Mouse (Mus musculus) midbrain, embryonic 10.5 days (tissue): ENCODE measurements at regions not wholly inside any gene's neighbourhood (a gene's known extent, or its start where the extent isn't known, plus 50 kb on each side); places are given as distances from the start of the nearest gene placed in this dataset.

Experiments
- DNase-seq: peaks from one replicate; pipeline ENCODE4 v3.0.0-alpha.2; 2017; ENCODE audit warnings: low spot score
- H3K27ac ChIP-seq: fragments of 300-500 bp; sonication (generic); replicated peaks from 2 replicates; pipeline ENCODE4 v1.5.1; 2016; ENCODE audit warnings: mild to moderate bottlenecking
- H3K27me3 ChIP-seq: fragments of 300-500 bp; sonication (generic); 2 replicates; pipeline ENCODE4 v1.6.1; 2016; ENCODE audit warnings: low read depth, mild to moderate bottlenecking; ENCODE audit not compliant: poor library complexity, severe bottlenecking
- H3K36me3 ChIP-seq: fragments of 300-500 bp; sonication (generic); 2 replicates; pipeline ENCODE4 v1.6.1; 2016; ENCODE audit warnings: mild to moderate bottlenecking, moderate library complexity
- H3K4me1 ChIP-seq: fragments of 300-500 bp; sonication (generic); 2 replicates; pipeline ENCODE4 v1.6.1; 2016
- H3K4me3 ChIP-seq: fragments of 300-500 bp; sonication (generic); 2 replicates; pipeline ENCODE4 v1.5.1; 2016; ENCODE audit warnings: mild to moderate bottlenecking, moderate library complexity
- H3K9me3 ChIP-seq: fragments of 300-500 bp; sonication (generic); replicated peaks from 2 replicates; pipeline ENCODE4 v1.6.1; 2016; ENCODE audit warnings: mild to moderate bottlenecking
- WGBS: fragments of 180-500 bp; shearing (Covaris S2); methylation state at CpG from one replicate; pipeline ENCODE4 v1.1.7; 2016; 5-methylcytosine and 5-hydroxymethylcytosine counted together

GRCm38 (mm10) chr3:156208420-156208819, 353.2 kb upstream of the Negr1 start:
- 53% methylated on average over 1 of the region's 1 CpGs for WGBS
- Histone ChIP-seq H3K27ac (no peak overlapping the region), H3K4me3 (no peak overlapping the region), H3K4me1 (no peaks in the 10 kb centered on the region), H3K9me3 (no peaks in the 10 kb centered on the region), H3K27me3 (no peaks in the 10 kb centered on the region), H3K36me3 (no peaks in the 10 kb centered on the region)
- DNase-seq = no peak

GRCm38 (mm10) chr3:156210827-156211226, 350.8 kb upstream of the Negr1 start:
- WGBS = 89% methylated on average over 4 of the region's 4 CpGs
- no peaks in the 10 kb centered on the region for H3K9me3 ChIP-seq
- DNase-seq = no peak
- no peak overlapping the region for H3K27ac ChIP-seq
- H3K4me1 ChIP-seq = no peaks in the 10 kb centered on the region
- no peaks in the 10 kb centered on the region for H3K36me3 ChIP-seq
- no peak overlapping the region for H3K4me3 ChIP-seq
- H3K27me3 ChIP-seq = no peaks in the 10 kb centered on the region

GRCm38 (mm10) chr3:156214823-156215222, 346.8 kb upstream of the Negr1 start:
- no peak for DNase-seq
- no peak overlapping the region for H3K4me3 ChIP-seq
- no peak overlapping the region for H3K27ac ChIP-seq
- 64% methylated on average over 1 of the region's 1 CpGs for WGBS
- H3K36me3 ChIP-seq = no peaks in the 10 kb centered on the region
- H3K9me3 ChIP-seq = no peaks in the 10 kb centered on the region
- H3K4me1 ChIP-seq = no peaks in the 10 kb centered on the region
- no peaks in the 10 kb centered on the region for H3K27me3 ChIP-seq

GRCm38 (mm10) chr3:156232111-156232510, 329.5 kb upstream of the Negr1 start:
- Histone ChIP-seq H3K36me3 (no peaks in the 10 kb centered on the region), H3K27me3 (no peaks in the 10 kb centered on the region), H3K9me3 (no peaks in the 10 kb centered on the region), H3K4me3 (no peak overlapping the region), H3K4me1 (no peaks in the 10 kb centered on the region), H3K27ac (no peak overlapping the region)
- DNase-seq = no peak
- 90% methylated on average over 2 of the region's 2 CpGs for WGBS

GRCm38 (mm10) chr3:156235955-156236354, 325.6 kb upstream of the Negr1 start:
- H3K4me1 ChIP-seq = no peaks in the 10 kb centered on the region
- DNase-seq = no peak
- no peak overlapping the region for H3K4me3 ChIP-seq
- no peaks in the 10 kb centered on the region for H3K27me3 ChIP-seq
- WGBS = 90% methylated on average over 4 of the region's 4 CpGs
- no peaks in the 10 kb centered on the region for H3K9me3 ChIP-seq
- no peaks in the 10 kb centered on the region for H3K36me3 ChIP-seq
- no peak overlapping the region for H3K27ac ChIP-seq

- H3K4me3 ChIP-seq = no peak overlapping the region
- no peaks in the 10 kb centered on the region for H3K9me3 ChIP-seq
- no peak overlapping the region for H3K27ac ChIP-seq
- WGBS = 91% methylated on average over 6 of the region's 6 CpGs
- peaks cover 9% of the 10 kb centered on the region for H3K4me1 ChIP-seq
- no peaks in the 10 kb centered on the region for H3K36me3 ChIP-seq
- H3K27me3 ChIP-seq = no peaks in the 10 kb centered on the region
- no peak for DNase-seq
Observed at GRCm38 (mm10) chr3:156252256-156252861, 309.2 kb upstream of the Negr1 start.

GRCm38 (mm10) chr3:156253172-156253934, 308.2 kb upstream of the Negr1 start:
- WGBS = 75% methylated on average over 7 of the region's 7 CpGs
- Histone ChIP-seq H3K36me3 (no peaks in the 10 kb centered on the region), H3K27ac (peak overlapping the region; percentile 70), H3K4me1 (peaks cover 9% of the 10 kb centered on the region), H3K9me3 (no peaks in the 10 kb centered on the region), H3K4me3 (no peak overlapping the region), H3K27me3 (no peaks in the 10 kb centered on the region)
- no peak for DNase-seq

- peaks cover 9% of the 10 kb centered on the region for H3K4me1 ChIP-seq
- H3K9me3 ChIP-seq = no peaks in the 10 kb centered on the region
- H3K36me3 ChIP-seq = no peaks in the 10 kb centered on the region
- 98% methylated on average over 7 of the region's 7 CpGs for WGBS
- no peaks in the 10 kb centered on the region for H3K27me3 ChIP-seq
- no peak for DNase-seq
- no peak overlapping the region for H3K4me3 ChIP-seq
- no peak overlapping the region for H3K27ac ChIP-seq
Observed at GRCm38 (mm10) chr3:156256719-156257118, 304.9 kb upstream of the Negr1 start.

- no peaks in the 10 kb centered on the region for H3K36me3 ChIP-seq
- DNase-seq = no peak
- no peaks in the 10 kb centered on the region for H3K9me3 ChIP-seq
- 92% methylated on average over 6 of the region's 6 CpGs for WGBS
- no peak overlapping the region for H3K4me3 ChIP-seq
- no peaks in the 10 kb centered on the region for H3K27me3 ChIP-seq
- no peak overlapping the region for H3K27ac ChIP-seq
- no peaks in the 10 kb centered on the region for H3K4me1 ChIP-seq
Observed at GRCm38 (mm10) chr3:156264654-156265053, 296.9 kb upstream of the Negr1 start.

- H3K4me3 ChIP-seq = no peak overlapping the region
- DNase-seq = no peak
- no peaks in the 10 kb centered on the region for H3K27me3 ChIP-seq
- 86% methylated on average over 4 of the region's 4 CpGs for WGBS
- H3K9me3 ChIP-seq = no peaks in the 10 kb centered on the region
- H3K4me1 ChIP-seq = no peaks in the 10 kb centered on the region
- H3K27ac ChIP-seq = no peak overlapping the region
- no peaks in the 10 kb centered on the region for H3K36me3 ChIP-seq
Observed at GRCm38 (mm10) chr3:156267727-156268126, 293.9 kb upstream of the Negr1 start.

GRCm38 (mm10) chr3:156299984-156300770, 261.4 kb upstream of the Negr1 start:
- Histone ChIP-seq H3K36me3 (no peaks in the 10 kb centered on the region), H3K9me3 (no peaks in the 10 kb centered on the region), H3K27ac (no peak overlapping the region), H3K4me1 (peaks cover 15% of the 10 kb centered on the region), H3K4me3 (no peak overlapping the region), H3K27me3 (no peaks in the 10 kb centered on the region)
- 88% methylated on average over 3 of the region's 3 CpGs for WGBS
- no peak for DNase-seq

- no peak overlapping the region for H3K27ac ChIP-seq
- no peaks in the 10 kb centered on the region for H3K9me3 ChIP-seq
- WGBS = 95% methylated on average over 1 of the region's 1 CpGs
- no peak for DNase-seq
- peaks cover 17% of the 10 kb centered on the region for H3K4me1 ChIP-seq
- no peaks in the 10 kb centered on the region for H3K36me3 ChIP-seq
- H3K27me3 ChIP-seq = no peaks in the 10 kb centered on the region
- H3K4me3 ChIP-seq = no peak overlapping the region
Observed at GRCm38 (mm10) chr3:156301302-156301701, 260.3 kb upstream of the Negr1 start.

- 83% methylated on average over 3 of the region's 3 CpGs for WGBS
- Histone ChIP-seq H3K36me3 (no peaks in the 10 kb centered on the region), H3K4me3 (no peak overlapping the region), H3K27me3 (no peaks in the 10 kb centered on the region), H3K4me1 (peaks cover 17% of the 10 kb centered on the region), H3K27ac (no peak overlapping the region), H3K9me3 (no peaks in the 10 kb centered on the region)
- no peak for DNase-seq
Observed at GRCm38 (mm10) chr3:156301745-156302144, 259.8 kb upstream of the Negr1 start.
